Mouse (Mus musculus) heart, postnatal 36 days (tissue): ENCODE results near the gene Cdc26. TPM values are rescaled to one million over a fixed set of nuclear protein-coding genes. Genes with fewer than 3 reads are reported as not detected.

Experiments used
- DNase-seq, 2 experiments: peaks; one replicate each; pipeline ENCODE4 v3.0.0; 2021 to 2022
- intact Hi-C: fragments of 180-260 bp; cut with DNase I; formaldehyde crosslinking; loops from one replicate; pipeline ENCODE4 v1.15.1; 2025
- total RNA-seq, 2 experiments: library from RNA; stranded (reverse); gene quantifications; 2 replicates each; pipeline ENCODE4 v1.2.3; 2021

The Cdc26 gene
- total RNA-seq, result 10 to 100 TPM; 42.7 to 43.6 TPM

GRCm38 (mm10) chr4:62408601-62409282 is at the start of gene Cdc26, which contains the start of gene Prpf4:
Gene Cdc26, minus strand, starts transcription at chr4:62408642.
Gene Prpf4, plus strand, starts transcription at chr4:62408797.
- intact Hi-C loops, result loop anchor here (2.0 to 10.0 kb wide), 7 partner anchors 48 to 354 kb away; partner anchors contain the start of genes Alad, Fkbp15, Hdhd3 and Slc31a1
- peak; percentile 93 to 96 for DNase-seq

DNA sequence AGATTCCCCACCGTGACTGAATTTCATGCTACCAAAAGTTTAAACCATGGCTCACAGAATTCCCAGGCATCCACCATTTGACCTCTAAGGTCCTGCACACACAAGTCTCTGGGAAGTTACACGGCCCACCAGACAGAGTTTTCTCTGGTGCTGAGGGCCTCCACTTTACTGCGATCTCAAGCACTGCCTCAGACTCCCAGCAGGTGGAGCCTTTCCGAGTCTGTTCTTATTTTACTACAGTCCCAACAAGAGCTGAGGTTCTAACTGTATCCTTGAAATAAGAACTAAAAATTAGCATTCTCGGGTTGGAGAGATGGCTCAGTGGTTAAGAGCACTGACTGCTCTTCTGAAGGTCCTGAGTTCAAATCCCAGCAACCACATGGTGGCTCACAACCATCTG is 46.6 kb upstream of the Cdc26 start:
- DNase-seq, result peak; percentile 21 to 41
- intact Hi-C loops, result loop anchor here (5.0 kb wide), 2 partner anchors 52 to 307 kb away; no protein-coding TSS in a partner anchor

- DNase-seq, result no peak
- intact Hi-C loops, result no loop called here
Observed at GRCm38 (mm10) chr4:62440986-62441385, 32.5 kb upstream of the Cdc26 start.

- no peak for DNase-seq
- intact Hi-C loops, result no loop called here
Observed at GRCm38 (mm10) chr4:62440544-62440943, 32.1 kb upstream of the Cdc26 start.

- intact Hi-C loops, result no loop called here
- no peak for DNase-seq
Observed at GRCm38 (mm10) chr4:62439793-62440192, 31.4 kb upstream of the Cdc26 start.

- no peak for DNase-seq
- intact Hi-C loops, result no loop called here
Observed at GRCm38 (mm10) chr4:62437871-62438270, 29.4 kb upstream of the Cdc26 start.

GRCm38 (mm10) chr4:62437256-62437778 is 28.9 kb upstream of the Cdc26 start:
- intact Hi-C loops, result no loop called here
- DNase-seq, result no peak

- intact Hi-C loops, result no loop called here
- no peak for DNase-seq
Observed at GRCm38 (mm10) chr4:62435081-62435480, 26.6 kb upstream of the Cdc26 start, which contains the start of gene Rnf183. Gene Rnf183, minus strand, starts transcription at chr4:62435252.

GRCm38 (mm10) chr4:62433939-62434870 is 25.8 kb upstream of the Cdc26 start:
- intact Hi-C loops, result no loop called here
- no peak for DNase-seq

GRCm38 (mm10) chr4:62431522-62431921 is 23.1 kb upstream of the Cdc26 start:
- no peak for DNase-seq
- intact Hi-C loops, result no loop called here

GRCm38 (mm10) chr4:62430678-62431077 is 22.2 kb upstream of the Cdc26 start:
- DNase-seq, result no peak
- intact Hi-C loops, result no loop called here

DNA sequence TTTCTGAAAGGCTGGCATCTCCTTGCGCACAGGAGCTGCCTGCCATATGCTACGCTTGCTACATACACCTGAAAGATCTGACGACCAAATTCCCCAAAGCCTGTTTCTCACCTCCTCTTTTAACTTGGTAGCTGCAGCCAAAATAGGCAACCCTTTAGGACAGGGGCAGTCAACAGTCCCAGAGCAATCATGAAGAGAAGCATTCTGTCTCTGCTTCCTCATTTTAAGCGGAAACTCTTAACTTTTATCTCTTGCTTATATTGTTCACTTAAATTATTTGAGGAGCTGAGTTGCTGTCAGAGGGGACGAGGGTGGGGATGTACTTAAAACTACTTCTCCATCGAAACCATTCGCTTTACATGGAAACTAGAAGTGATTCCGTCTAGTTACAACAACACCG is 21.2 kb upstream of the Cdc26 start:
- DNase-seq, result no peak
- intact Hi-C loops, result no loop called here

DNA sequence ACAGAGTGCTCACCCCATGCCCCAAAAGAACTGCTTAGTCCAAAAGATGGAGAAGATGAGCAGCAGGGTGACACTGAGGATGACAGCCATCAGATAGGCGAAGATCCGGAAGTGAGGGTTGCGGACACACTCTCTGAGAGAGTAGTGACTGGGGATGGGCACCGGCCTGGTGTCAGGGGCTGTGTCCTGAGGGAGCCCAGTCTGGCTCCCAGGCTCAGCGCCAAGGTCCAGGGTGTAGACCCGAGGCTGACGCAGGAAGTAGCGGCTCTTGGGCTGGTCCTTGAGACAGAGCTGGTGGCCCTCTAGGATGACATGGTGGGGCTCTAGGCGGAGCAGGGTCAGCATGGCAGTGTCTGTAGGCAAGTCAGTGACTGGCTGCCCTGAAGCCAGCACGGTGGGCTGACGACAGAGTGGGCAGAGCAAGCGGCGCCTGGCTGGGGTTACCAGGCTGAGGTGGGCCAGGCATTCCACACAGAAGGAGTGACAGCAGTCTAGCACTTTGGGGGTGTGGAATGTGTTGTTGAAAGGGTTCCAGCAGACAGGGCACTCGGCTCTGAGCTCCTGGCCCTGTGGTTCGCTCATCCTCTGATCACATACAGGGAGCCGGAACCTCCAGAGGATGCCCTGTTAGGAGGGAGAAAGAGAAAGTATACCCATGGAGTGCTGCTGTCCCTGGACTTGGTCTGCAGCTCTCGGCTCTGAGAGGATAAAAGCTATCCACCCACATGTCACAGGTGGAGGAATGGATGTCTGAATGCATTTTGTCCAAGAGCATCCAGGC is 19.7 kb upstream of the Cdc26 start:
- intact Hi-C loops, result no loop called here

DNA sequence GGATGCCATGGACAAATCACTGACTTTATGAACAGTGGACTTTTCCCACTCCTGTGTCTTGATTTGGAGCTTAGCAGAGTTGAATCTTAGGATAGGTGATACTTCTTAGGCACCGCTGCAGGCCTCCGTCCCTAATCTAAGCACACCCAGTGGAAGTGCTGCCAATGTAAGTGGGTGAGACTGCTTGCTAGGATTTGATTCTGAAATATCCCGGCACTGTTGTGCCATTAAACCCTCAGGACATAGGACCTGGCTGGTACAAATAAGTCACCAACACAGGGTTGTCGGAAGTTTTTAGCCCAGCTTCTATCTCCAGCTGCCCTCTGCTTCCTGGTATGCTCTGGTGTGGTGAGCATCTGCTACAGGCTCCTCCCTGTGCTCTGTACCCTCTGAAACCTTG is 17.4 kb upstream of the Cdc26 start:
- no peak for DNase-seq
- intact Hi-C loops, result no loop called here

More for the DNA sequence above, 19.7 kb upstream of the Cdc26 start:
- DNase-seq, result no peak

DNA sequence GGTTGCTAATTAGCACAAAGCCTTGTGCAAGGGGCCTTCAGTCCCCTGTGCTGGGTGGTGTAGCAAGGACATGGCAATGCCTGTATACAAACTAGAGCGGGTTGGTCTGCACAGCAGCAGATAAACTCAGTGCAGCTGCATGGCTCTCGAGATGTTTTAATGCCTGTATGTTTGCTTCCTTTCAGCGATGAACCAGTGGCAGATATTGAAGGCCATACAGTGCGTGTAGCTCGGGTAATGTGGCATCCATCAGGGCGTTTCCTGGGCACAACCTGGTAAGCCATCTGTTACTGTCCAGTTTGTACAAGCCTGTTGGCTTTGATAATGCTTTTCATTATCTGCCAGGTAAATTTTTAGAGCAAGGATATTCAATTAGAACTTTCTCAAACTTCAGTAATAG is 10.6 kb upstream of the Cdc26 start:
- intact Hi-C loops, result no loop called here
- no peak for DNase-seq

- intact Hi-C loops, result no loop called here
- DNase-seq, result no peak
Observed at GRCm38 (mm10) chr4:62418448-62418847, 10.0 kb upstream of the Cdc26 start.

DNA sequence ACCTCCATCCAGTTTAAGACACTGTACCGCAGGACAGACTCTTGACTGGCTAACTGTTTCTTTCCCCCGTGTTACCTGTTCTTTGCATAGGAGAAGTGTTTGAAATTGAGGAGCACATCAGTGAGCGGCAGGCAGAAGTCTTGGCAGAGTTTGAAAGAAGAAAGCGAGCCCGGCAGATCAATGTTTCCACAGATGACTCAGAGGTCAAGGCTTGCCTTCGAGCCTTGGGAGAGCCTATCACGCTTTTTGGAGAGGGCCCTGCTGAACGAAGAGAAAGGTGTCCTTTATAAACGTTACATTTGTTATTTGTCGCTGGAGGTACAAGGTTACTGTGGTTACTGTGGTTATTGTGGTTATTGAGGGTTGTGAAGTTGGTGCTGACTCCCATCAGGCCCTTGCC is 3.2 kb upstream of the Cdc26 start:
- DNase-seq, result no peak
- intact Hi-C loops, result no loop called here

DNA sequence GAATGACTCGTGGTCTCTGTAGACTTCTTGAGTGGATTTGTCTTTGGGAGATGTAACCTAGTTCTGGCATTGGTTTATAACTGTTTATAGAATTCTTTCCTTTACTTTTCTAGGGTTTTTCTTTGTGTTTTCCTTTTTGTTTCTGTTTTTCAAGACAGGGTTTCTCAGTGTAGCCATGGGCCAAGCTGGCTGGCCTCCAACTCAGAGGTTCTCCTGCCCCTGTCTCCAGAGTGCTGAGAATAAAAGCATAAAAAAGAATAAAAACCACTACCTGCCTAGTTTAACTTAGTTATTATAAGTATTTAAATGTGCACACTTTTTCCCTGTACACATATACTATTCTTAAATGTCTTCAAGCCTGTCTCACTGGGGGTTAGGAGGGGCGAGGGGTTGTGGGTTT is 1.9 kb upstream of the Cdc26 start:
- intact Hi-C loops, result no loop called here
- DNase-seq, result no peak

- no peak for DNase-seq
- intact Hi-C loops, result loop anchor here (2.0 to 10.0 kb wide), 7 partner anchors 49 to 353 kb away; partner anchors contain the start of genes Alad, Fkbp15, Hdhd3 and Slc31a1
Observed at GRCm38 (mm10) chr4:62409615-62410014, 1.2 kb upstream of the Cdc26 start.
